Mouse (Mus musculus): ENCODE results near the gene Spcs3.

- TF ChIP-seq CTCF (IDR thresholded peaks at IDR 0.05; ENCODE audit: insufficient read depth, low read length) (no peak), POLR2A (IDR thresholded peaks at IDR 0.05; ENCODE audit: borderline replicate concordance, extremely low read depth, low read depth, low read length) (no peak)
Measured at GRCm38 (mm10) chr8:54528571-54528970, 1.2 kb downstream of the Spcs3 start.

Measured in lung, adult 2 months (tissue).